Mouse (Mus musculus) CD8-positive naive resting alpha-beta T cell, adult 2 months (primary cell): ENCODE results near the gene Snai3.
A peak's percentile ranks its signal among the peaks of the same experiment; 100 is the strongest.

Experiments
- DNase-seq, 2 experiments: peaks; one replicate each; pipeline ENCODE4 v3.0.0; 2022; ENCODE audit warnings: low read depth in 2 of 2, low spot score in 2 of 2

Snai3 gene

GRCm38 (mm10) chr8:122460524-122461472 lies at the start of gene Snai3:
Gene Snai3 (minus strand): TSS chr8:122460733.
- peak; percentile 37 to 50 for DNase-seq

GRCm38 (mm10) chr8:122500856-122501255 lies 40.3 kb upstream of the Snai3 start:
- peak; percentile 68 to 72 for DNase-seq

GRCm38 (mm10) chr8:122497912-122498311 lies 37.4 kb upstream of the Snai3 start:
- DNase-seq: no peak

- DNase-seq: no peak
These were observed 36.6 kb upstream of the Snai3 start for GRCm38 (mm10) chr8:122497016-122497734.

GRCm38 (mm10) chr8:122488387-122488786 lies 27.9 kb upstream of the Snai3 start:
- no peak for DNase-seq

- no peak for DNase-seq
These were observed 24.3 kb upstream of the Snai3 start for GRCm38 (mm10) chr8:122484831-122485230.

GRCm38 (mm10) chr8:122483877-122484276 lies 23.3 kb upstream of the Snai3 start:
- DNase-seq: no peak

- no peak for DNase-seq
These were observed 21.9 kb upstream of the Snai3 start for GRCm38 (mm10) chr8:122482448-122482847.

- DNase-seq: peak; percentile 91 to 94
These were observed 15.2 kb upstream of the Snai3 start, which contains the start of the genes Rnf166 and Ctu2 for GRCm38 (mm10) chr8:122475580-122476320. Gene Rnf166 (minus strand): TSS chr8:122476064. Gene Ctu2 (plus strand): TSS chr8:122476143.

- peak in 1 of 2 experiments; percentile 24 for DNase-seq
These were observed 14.5 kb upstream of the Snai3 start for GRCm38 (mm10) chr8:122474951-122475560.

- peak; percentile 32 to 56 for DNase-seq
These were observed 13.4 kb upstream of the Snai3 start for GRCm38 (mm10) chr8:122473911-122474421.

- DNase-seq: peak in 1 of 2 experiments; percentile 15
These were observed 10.2 kb upstream of the Snai3 start for GRCm38 (mm10) chr8:122470691-122471090.

GRCm38 (mm10) chr8:122469965-122470364 lies 9.4 kb upstream of the Snai3 start:
- DNase-seq: peak; percentile 20 to 41

- no peak for DNase-seq
These were observed 8.9 kb upstream of the Snai3 start for GRCm38 (mm10) chr8:122469407-122469806.

GRCm38 (mm10) chr8:122467816-122468215 lies 7.3 kb upstream of the Snai3 start:
- no peak for DNase-seq

- no peak for DNase-seq
These were observed 4.5 kb upstream of the Snai3 start for GRCm38 (mm10) chr8:122464985-122465384.

- peak; percentile 66 to 68 for DNase-seq
These were observed 3.4 kb upstream of the Snai3 start for GRCm38 (mm10) chr8:122463651-122464640.

- no peak for DNase-seq
These were observed 2.0 kb upstream of the Snai3 start for GRCm38 (mm10) chr8:122462510-122462909.

GRCm38 (mm10) chr8:122461473-122462148 lies 1.1 kb upstream of the Snai3 start:
- DNase-seq: no peak
